Mouse (Mus musculus) brain, embryonic 14.5 days (tissue): ENCODE results near the gene Capn1.

Source experiments
- CTCF ChIP-seq: fragments of 200-500 bp; IDR thresholded peaks from 2 replicates; pipeline ENCODE4 v1.5.1; 2012; ENCODE audit warnings: inconsistent platforms, mild to moderate bottlenecking, moderate library complexity, borderline replicate concordance; ENCODE audit not compliant: insufficient read depth, insufficient read length; ENCODE audit errors: extremely low read depth
- POLR2A ChIP-seq: fragments of 200-500 bp; IDR thresholded peaks from 2 replicates; pipeline ENCODE4 v1.6.1; 2012; ENCODE audit warnings: mild to moderate bottlenecking, inconsistent platforms, borderline replicate concordance; ENCODE audit not compliant: poor library complexity, insufficient read depth, insufficient read length, severe bottlenecking; ENCODE audit errors: extremely low read depth

- TF ChIP-seq CTCF (no peak), POLR2A (no peak)
Observed at GRCm38 (mm10) chr19:5998180-5998579, 17.5 kb downstream of the Capn1 start.
